15 mouse cellular contexts compared by ENCODE assay signal in genomic region chr5:128665045-128665444, GRCm38 (mm10). TPM values are rescaled to one million over a fixed set of nuclear protein-coding genes. Genes with fewer than 3 reads are reported as not detected.
DNase-seq lines count a peak whose midpoint lies in the region; ATAC-seq and TF ChIP-seq lines count a peak whose summit lies in the region.
"Had no signal": no experiment of that assay in that cellular context is flagged by ENCODE, and none has a peak within 500 bp of the region (broad histone marks: within the 10 kb centered on the region; RNA-seq: fewer than 3 reads in every experiment).

No protein-coding gene starts in this region.

- H3K9me3 ChIP-seq in heart, postnatal 0 days (replicated peaks; ENCODE audit: control insufficient read depth, low read length) = no peaks in the 10 kb centered on the region; the same call in 1 of the 2 replicates
- no peaks in the 10 kb centered on the region for H3K9me3 ChIP-seq in heart, embryonic 11.5 days (replicated peaks; ENCODE audit: control insufficient read depth, low read length)
- H3K9me3 ChIP-seq: neural tube, embryonic 13.5 days had no signal

- H3K36me3 ChIP-seq in heart, postnatal 0 days (replicated peaks; ENCODE audit: control insufficient read depth, insufficient read depth, low read length) = no peaks in the 10 kb centered on the region
- H3K36me3 ChIP-seq in heart, embryonic 11.5 days (ENCODE audit: control insufficient read depth, insufficient read depth, low read length) = no peaks in the 10 kb centered on the region
- H3K36me3 ChIP-seq: G1E; limb, embryonic 12.5 days; neural tube, embryonic 13.5 days had no signal

- ATAC-seq in heart, postnatal 0 days (ENCODE audit: insufficient read depth, low read depth) = no peak
- ATAC-seq in heart, embryonic 11.5 days (replicated peaks; ENCODE audit: insufficient number of reproducible peaks, low FRiP score, low TSS enrichment) = no peak
- ATAC-seq: forebrain, embryonic 14.5 days had no signal

- H3K27ac ChIP-seq in heart, postnatal 0 days (ENCODE audit: low read depth) = no peak overlapping the region
- H3K27ac ChIP-seq in heart, embryonic 11.5 days (ENCODE audit: low read depth, low read length) = no peak overlapping the region
- H3K27ac ChIP-seq: limb, embryonic 12.5 days; neural tube, embryonic 13.5 days had no signal

- H3K4me2 ChIP-seq in heart, postnatal 0 days (ENCODE audit: low read depth, low read length) = no peak overlapping the region
- H3K4me2 ChIP-seq in heart, embryonic 11.5 days = no peak overlapping the region
- H3K4me2 ChIP-seq: limb, embryonic 12.5 days; neural tube, embryonic 13.5 days had no signal

- no peak for DNase-seq in heart, postnatal 0 days (ENCODE audit: low spot score)
- peak; percentile 9 for DNase-seq in lung, postnatal 36 days
- DNase-seq in lung, postnatal 25 days (ENCODE audit: low spot score) = no peak
- peak; percentile 70 for DNase-seq in ZHBTc4 (ENCODE audit: low read depth, low spot score)
- peak; percentile 14 for DNase-seq in mesoderm, embryonic 11.5 days (ENCODE audit: low read depth, low spot score)
- DNase-seq in MN1 (ENCODE audit: low spot score) = no peak
- no peak for DNase-seq in kidney, adult 11 months
- DNase-seq: heart, adult 11 months had no signal

- no peaks in the 10 kb centered on the region for H3K4me1 ChIP-seq in heart, postnatal 0 days (ENCODE audit: control insufficient read depth, insufficient read depth)
- H3K4me1 ChIP-seq in heart, embryonic 11.5 days (ENCODE audit: control insufficient read depth, insufficient read depth, low read length) = no peaks in the 10 kb centered on the region

- peak; percentile 11; the same call in 1 of the 2 replicates for TF ChIP-seq CTCF in heart, postnatal 0 days (IDR thresholded peaks at IDR 0.05; ENCODE audit: low read depth)

- no peak overlapping the region for H3K4me3 ChIP-seq in heart, postnatal 0 days (ENCODE audit: low read depth, low read length)
- H3K4me3 ChIP-seq in heart, embryonic 11.5 days (ENCODE audit: low read depth, low read length) = no peak overlapping the region
- H3K4me3 ChIP-seq: limb, embryonic 12.5 days; neural tube, embryonic 13.5 days had no signal

- no peaks in the 10 kb centered on the region for H3K27me3 ChIP-seq in heart, postnatal 0 days (ENCODE audit: control insufficient read depth, insufficient read depth, low read length)
- H3K27me3 ChIP-seq in heart, embryonic 11.5 days (ENCODE audit: control insufficient read depth, insufficient read depth, low read length) = no peaks in the 10 kb centered on the region
- H3K27me3 ChIP-seq: limb, embryonic 12.5 days; neural tube, embryonic 13.5 days had no signal

- WGBS in heart, postnatal 0 days = 87% methylated on average over 1 of the region's 1 CpGs
- WGBS in heart, embryonic 11.5 days (ENCODE audit: insufficient replicate concordance) = 77% methylated on average over 1 of the region's 1 CpGs

- H3K9ac ChIP-seq in heart, postnatal 0 days (replicated peaks; ENCODE audit: low read depth, low read length) = no peak overlapping the region
- H3K9ac ChIP-seq in heart, embryonic 11.5 days (ENCODE audit: low read depth, low read length) = no peak overlapping the region
- H3K9ac ChIP-seq: limb, embryonic 12.5 days; neural tube, embryonic 13.5 days had no signal

- no peak for TF ChIP-seq EP300 in heart, postnatal 0 days (IDR thresholded peaks at IDR 0.05; ENCODE audit: low read depth)

RNA-seq across cellular contexts. Expression of gene Piwil1, which starts 37.3 kb away (rescaled TPM):
- not detected in 2 replicates for total RNA-seq in heart, postnatal 0 days (2014; rRNA removed; ENCODE audit: low replicate concordance)
- not detected in 2 replicates for polyA plus RNA-seq in heart, postnatal 0 days (2015; fragmentation: Nextera tagmentation; extraction: Ambion mirVana)
- polyA plus RNA-seq in heart, embryonic 11.5 days (2014; fragmentation: Nextera tagmentation; extraction: Ambion mirVana) = not detected in 2 replicates
- total RNA-seq: hematopoietic stem cell, adult 5-6 weeks; megakaryocyte progenitor cell, adult 5-6 weeks had no signal
- polyA plus RNA-seq: forebrain, embryonic 14.5 days; G1E; limb, embryonic 12.5 days had no signal

Comparison
In these comparisons a context has a peak if more than half of its experiments do, and no peak if none do; other contexts are left out.
1. DNase-seq: peak in lung, postnatal 36 days (single experiment), ZHBTc4 (single experiment) and mesoderm, embryonic 11.5 days (single experiment); none in heart, postnatal 0 days (single experiment), lung, postnatal 25 days (single experiment), MN1 (single experiment) and kidney, adult 11 months (single experiment).